Mouse (Mus musculus) liver, adult 2 months (tissue): ENCODE measurements around the gene Pyroxd2. TPM values are rescaled to one million over a fixed set of nuclear protein-coding genes. Genes with fewer than 3 reads are reported as not detected.

ENCODE experiments used
- DNase-seq: peaks from one replicate; pipeline ENCODE4 v3.0.0-alpha.2; 2011; ENCODE audit warnings: low read depth, low spot score; ENCODE audit errors: extremely low read depth
- H3K27ac ChIP-seq: fragments of 200-500 bp; replicated peaks from 2 replicates; pipeline ENCODE4 v1.5.1; 2012; ENCODE audit warnings: low read depth, mild to moderate bottlenecking, control low read depth, inconsistent platforms, low read length; ENCODE audit not compliant: insufficient read depth
- H3K27me3 ChIP-seq: fragments of 200-500 bp; 2 replicates; pipeline ENCODE4 v1.6.1; 2012; ENCODE audit warnings: mild to moderate bottlenecking, moderate library complexity, low read length, inconsistent platforms; ENCODE audit not compliant: control insufficient read depth, insufficient read depth
- H3K36me3 ChIP-seq: fragments of 200-500 bp; 2 replicates; pipeline ENCODE4 v1.6.1; 2012; ENCODE audit warnings: low read length, inconsistent platforms; ENCODE audit not compliant: control insufficient read depth, insufficient read depth
- H3K4me1 ChIP-seq: fragments of 200-500 bp; 2 replicates; pipeline ENCODE4 v1.6.1; 2011; ENCODE audit warnings: low read length; ENCODE audit not compliant: control insufficient read depth, insufficient read depth
- H3K4me3 ChIP-seq: fragments of 200-500 bp; 2 replicates; pipeline ENCODE4 v1.5.1; 2011; ENCODE audit warnings: low read depth, mild to moderate bottlenecking, control low read depth, low read length, moderate library complexity; ENCODE audit not compliant: insufficient read depth
- H3K79me2 ChIP-seq: fragments of 200-500 bp; 2 replicates; pipeline ENCODE4 v1.6.1; 2012; ENCODE audit warnings: inconsistent platforms, mild to moderate bottlenecking, low read length, moderate library complexity; ENCODE audit not compliant: control insufficient read depth, insufficient read depth
- H3K9ac ChIP-seq: fragments of 200-500 bp; 2 replicates; pipeline ENCODE4 v1.6.1; 2012; ENCODE audit warnings: low read depth, mild to moderate bottlenecking, control low read depth, inconsistent platforms, low read length
- CTCF ChIP-seq: fragments of 200-500 bp; IDR thresholded peaks from 2 replicates; pipeline ENCODE4 v1.5.1; 2011; ENCODE audit warnings: low read depth, low read length, control low read depth
- POLR2A ChIP-seq: fragments of 200-500 bp; IDR thresholded peaks from 2 replicates; pipeline ENCODE4 v1.6.1; 2011; ENCODE audit warnings: low read length, control low read depth; ENCODE audit not compliant: insufficient read depth; ENCODE audit errors: extremely low read depth
- WGBS: fragments of 180-500 bp; shearing (Covaris S2); methylation state at CpG from one replicate; pipeline ENCODE4 v1.1.7; 2018; 5-methylcytosine and 5-hydroxymethylcytosine counted together
- polyA plus RNA-seq: library from polyadenylated mRNA; depleted of rRNA; stranded (reverse); fragments of >200 nt; gene quantifications from 2 replicates; pipeline ENCODE4 v1.2.3, GENCODE M21; 2012
- total RNA-seq: library from RNA; depleted of rRNA; stranded (reverse); fragments of >200 nt; gene quantifications from 2 replicates; pipeline ENCODE4 v1.2.3, GENCODE M21; 2014

Pyroxd2 gene
- total and polyA plus RNA-seq, 2 experiments, result 6.6 to 18.3 TPM

DNA sequence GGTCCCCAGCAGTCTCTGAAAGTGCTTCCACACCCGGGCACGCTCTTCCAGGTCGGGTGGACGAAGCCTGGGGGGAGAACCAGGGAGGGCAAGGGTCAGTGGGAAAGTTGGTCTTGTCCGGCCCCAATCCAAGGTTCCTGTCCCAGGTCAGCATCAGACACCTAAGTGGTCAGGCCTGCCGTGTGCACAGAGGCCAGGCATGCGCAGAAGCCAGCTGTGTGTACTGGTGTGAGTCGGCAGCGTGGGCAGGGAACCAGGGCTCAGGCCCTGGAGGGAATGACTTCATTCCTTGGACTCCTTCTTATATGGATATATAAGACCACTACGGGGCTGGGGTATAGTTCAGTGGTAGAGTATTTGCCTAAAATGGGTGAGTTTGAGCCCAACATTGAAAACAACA is 17.1 kb upstream of the Pyroxd2 start:
- Histone ChIP-seq H3K27ac (no peak overlapping the region), H3K36me3 (no peaks in the 10 kb centered on the region; the same call in 1 of the 2 replicates), H3K27me3 (no peaks in the 10 kb centered on the region), H3K4me1 (no peaks in the 10 kb centered on the region), H3K79me2 (no peaks in the 10 kb centered on the region), H3K9ac (no peak overlapping the region), H3K4me3 (no peak overlapping the region)
- no peak for DNase-seq
- TF ChIP-seq CTCF, result no peak
- TF ChIP-seq POLR2A, result no peak
- WGBS, result 90% methylated on average over 10 of the region's 10 CpGs

DNA sequence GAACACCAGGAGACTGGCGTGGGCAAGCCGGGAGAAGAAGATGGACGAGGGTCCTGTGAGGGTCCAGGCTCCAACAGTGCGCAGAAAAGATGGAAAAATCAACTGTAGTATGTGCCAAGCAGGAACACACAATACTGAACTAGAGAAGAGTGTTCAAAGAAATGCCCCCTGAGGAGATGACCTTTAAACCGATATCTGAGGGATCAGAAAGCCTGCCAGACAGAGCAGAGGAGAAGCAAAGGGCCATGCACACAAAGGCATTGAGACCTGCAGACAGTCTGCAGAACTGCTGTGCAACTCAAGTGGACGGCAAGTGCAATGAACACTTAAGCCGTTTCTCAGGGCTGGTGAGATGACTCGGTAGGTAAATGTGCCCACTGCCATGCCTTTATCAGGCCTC is 14.8 kb upstream of the Pyroxd2 start:
- Histone ChIP-seq H3K36me3 (no peaks in the 10 kb centered on the region; the same call in 1 of the 2 replicates), H3K27me3 (no peaks in the 10 kb centered on the region), H3K27ac (no peak overlapping the region), H3K4me1 (no peaks in the 10 kb centered on the region), H3K9ac (no peak overlapping the region), H3K4me3 (no peak overlapping the region), H3K79me2 (no peaks in the 10 kb centered on the region)
- DNase-seq, result no peak
- WGBS, result 94% methylated on average over 8 of the region's 8 CpGs
- TF ChIP-seq CTCF, result no peak
- TF ChIP-seq POLR2A, result no peak

GRCm38 (mm10) chr19:42764398-42764797 is 11.8 kb upstream of the Pyroxd2 start:
- no peak for DNase-seq
- 95% methylated on average over 10 of the region's 10 CpGs for WGBS
- Histone ChIP-seq H3K27me3 (no peaks in the 10 kb centered on the region), H3K4me3 (no peak overlapping the region), H3K27ac (no peak overlapping the region), H3K9ac (no peak overlapping the region), H3K4me1 (no peaks in the 10 kb centered on the region), H3K36me3 (no peaks in the 10 kb centered on the region; the same call in 1 of the 2 replicates), H3K79me2 (no peaks in the 10 kb centered on the region)
- TF ChIP-seq POLR2A, result no peak
- TF ChIP-seq CTCF, result no peak

DNA sequence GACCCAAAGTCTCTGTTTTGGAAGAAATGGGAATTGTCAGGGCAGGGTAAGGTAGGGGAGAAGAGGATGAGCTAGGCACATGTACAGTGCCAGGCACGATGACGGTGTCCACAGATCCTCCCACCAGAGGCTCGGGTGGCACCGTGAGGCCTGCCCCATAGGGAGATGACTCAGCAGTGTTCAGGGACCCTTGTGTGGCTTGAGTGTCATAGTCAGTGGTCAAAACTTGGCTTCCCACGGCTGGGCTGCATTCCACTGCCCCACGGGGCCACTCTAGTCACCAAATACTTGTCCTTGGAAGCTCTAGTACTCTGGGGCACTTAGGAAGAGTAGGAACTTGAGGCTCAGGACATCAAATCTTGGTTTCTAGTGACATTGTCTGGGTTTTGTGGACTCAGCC is 4.1 kb upstream of the Pyroxd2 start:
- DNase-seq, result no peak
- 96% methylated on average over 6 of the region's 6 CpGs for WGBS

DNA sequence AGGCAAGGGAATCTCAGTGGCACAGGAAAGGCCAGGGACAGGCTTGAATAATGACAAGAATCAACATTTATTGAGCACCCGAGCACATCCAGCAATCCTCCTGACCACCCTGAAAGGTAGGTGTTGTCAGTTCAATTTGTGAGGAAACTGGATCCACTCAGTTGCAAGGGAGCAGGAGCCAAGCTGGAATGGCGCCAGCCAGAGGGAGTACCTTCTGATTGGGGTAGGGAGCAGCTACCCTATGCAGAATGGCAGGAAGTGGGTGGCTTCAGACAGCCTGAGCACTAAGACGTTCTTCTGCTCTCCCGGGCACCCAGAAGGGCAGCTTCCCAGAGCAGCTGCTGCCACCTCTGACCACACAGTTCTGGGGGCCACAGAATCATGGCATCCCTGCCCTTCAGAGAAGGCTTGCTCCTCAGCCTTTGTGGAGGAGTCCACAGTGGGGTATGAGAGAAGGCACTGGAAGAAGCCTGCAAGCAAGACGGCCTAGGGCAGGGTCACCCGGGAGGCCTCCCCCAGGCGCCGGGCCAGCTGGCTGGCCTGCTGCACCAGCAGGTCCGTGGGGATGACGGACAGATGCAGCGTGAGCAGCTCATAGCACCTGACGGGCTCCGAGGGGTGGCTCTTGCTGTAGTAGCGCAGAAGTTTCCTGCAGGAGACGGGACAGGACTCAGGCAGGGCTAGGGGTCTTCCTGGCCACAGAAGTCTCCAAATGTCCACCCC is 2.7 kb upstream of the Pyroxd2 start:
- H3K4me1 ChIP-seq, result peaks cover 6% of the 10 kb centered on the region
- H3K79me2 ChIP-seq, result no peaks in the 10 kb centered on the region
- no peak overlapping the region for H3K4me3 ChIP-seq
- H3K36me3 ChIP-seq, result no peaks in the 10 kb centered on the region
- H3K27me3 ChIP-seq, result no peaks in the 10 kb centered on the region
- 71% methylated on average over 15 of the region's 15 CpGs for WGBS
- no peak overlapping the region for H3K9ac ChIP-seq
- no peak for DNase-seq
- H3K27ac ChIP-seq, result no peak overlapping the region
- TF ChIP-seq POLR2A (no peak), CTCF (no peak)

More for the DNA sequence above, 4.1 kb upstream of the Pyroxd2 start:
- H3K4me3 ChIP-seq, result no peak overlapping the region
- H3K27me3 ChIP-seq, result no peaks in the 10 kb centered on the region
- TF ChIP-seq CTCF (no peak), POLR2A (no peak)
- H3K79me2 ChIP-seq, result no peaks in the 10 kb centered on the region
- H3K27ac ChIP-seq, result no peak overlapping the region
- H3K36me3 ChIP-seq, result no peaks in the 10 kb centered on the region
- no peak overlapping the region for H3K9ac ChIP-seq
- peaks cover 4% of the 10 kb centered on the region for H3K4me1 ChIP-seq
